Mouse (Mus musculus) stomach, postnatal 0 days (tissue): ENCODE measurements around the gene Hist2h3c1. TPM values are rescaled to one million over a fixed set of nuclear protein-coding genes. Genes with fewer than 3 reads are reported as not detected.
A peak's percentile ranks its signal among the peaks of the same experiment; 100 is the strongest.
"Not testable (repeated sequence)": the region's sequence is repeated elsewhere in the genome, so short reads cannot be mapped to it uniquely, and the experiment has no call there.

Experiments
- ATAC-seq: fragments of 200-750 bp; cut with Nextera tagmentation; 2 replicates; pipeline ENCODE4 v1.8.0; 2017; ENCODE audit not compliant: low FRiP score, low TSS enrichment
- DNase-seq: peaks from one replicate; pipeline ENCODE4 v3.0.0-alpha.2; 2016; ENCODE audit warnings: low spot score
- H3K27ac ChIP-seq: fragments of 300-500 bp; sonication (generic); replicated peaks from 2 replicates; pipeline ENCODE4 v1.5.1; 2014; ENCODE audit warnings: mild to moderate bottlenecking, control low read depth
- H3K27me3 ChIP-seq: fragments of 300-500 bp; sonication (generic); 2 replicates; pipeline ENCODE4 v1.6.1; 2014; ENCODE audit warnings: low read length; ENCODE audit not compliant: control insufficient read depth, insufficient read depth
- H3K36me3 ChIP-seq: fragments of 300-500 bp; sonication (generic); 2 replicates; pipeline ENCODE4 v1.6.1; 2014; ENCODE audit warnings: low read length, mixed read lengths; ENCODE audit not compliant: control insufficient read depth, insufficient read depth
- H3K4me1 ChIP-seq: fragments of 300-500 bp; sonication (generic); replicated peaks from 2 replicates; pipeline ENCODE4 v1.6.1; 2014; ENCODE audit warnings: antibody characterized with exemption; ENCODE audit not compliant: control insufficient read depth, insufficient read depth
- H3K4me2 ChIP-seq: fragments of 300-500 bp; sonication (generic); replicated peaks from 2 replicates; pipeline ENCODE4 v1.6.1; 2014; ENCODE audit warnings: low read depth, mild to moderate bottlenecking, control low read depth, moderate library complexity
- H3K4me3 ChIP-seq: fragments of 300-500 bp; sonication (generic); 2 replicates; pipeline ENCODE4 v1.5.1; 2014; ENCODE audit warnings: low read depth, low read length, control low read depth
- H3K9ac ChIP-seq: fragments of 300-500 bp; sonication (generic); 2 replicates; pipeline ENCODE4 v1.6.1; 2014; ENCODE audit warnings: mild to moderate bottlenecking, low read length, control low read depth, mixed read lengths
- H3K9me3 ChIP-seq: fragments of 300-500 bp; sonication (generic); 2 replicates; pipeline ENCODE4 v1.6.1; 2016; ENCODE audit warnings: low read length; ENCODE audit not compliant: control insufficient read depth
- CTCF ChIP-seq: IDR thresholded peaks from 2 replicates; pipeline ENCODE4 v1.5.1; 2016; ENCODE audit warnings: antibody characterized with exemption, low read depth, mild to moderate bottlenecking, moderate library complexity
- EP300 ChIP-seq: optimal IDR thresholded peaks from 2 replicates; pipeline ENCODE3; 2016; ENCODE audit warnings: antibody characterized with exemption
- WGBS: fragments of 180-500 bp; shearing (Covaris S2); extraction: QIAGEN DNeasy Blood & Tissue Kit; methylation state at CpG from one replicate; pipeline ENCODE4 v1.1.7; 2014; 5-methylcytosine and 5-hydroxymethylcytosine counted together
- polyA plus RNA-seq: library from polyadenylated mRNA; unstranded; fragments of >200 nt; fragmentation: Nextera tagmentation; extraction: Ambion mirVana; gene quantifications from 2 replicates; pipeline ENCODE4 v1.2.1, GENCODE M21; 2015

Gene Hist2h3c1
- polyA plus RNA-seq, 1 experiment from 2014 or later: 1.2 TPM

GRCm38 (mm10) chr3:96237904-96238511, 8.5 kb upstream of the Hist2h3c1 start:
- Histone ChIP-seq H3K36me3 (no peaks in the 10 kb centered on the region), H3K9me3 (no peaks in the 10 kb centered on the region), H3K9ac (peak overlapping the region; percentile 43), H3K4me3 (peak overlapping the region; percentile 30), H3K27ac (peak overlapping the region; percentile 8; the same call in 1 of the 2 replicates), H3K27me3 (no peaks in the 10 kb centered on the region), H3K4me2 (peak overlapping the region; percentile 40), H3K4me1 (no peaks in the 10 kb centered on the region)
- WGBS: 1% methylated on average over 12 of the region's 12 CpGs
- no peak for DNase-seq
- no peak for ATAC-seq
- TF ChIP-seq CTCF (no peak), EP300 (no peak)

DNA sequence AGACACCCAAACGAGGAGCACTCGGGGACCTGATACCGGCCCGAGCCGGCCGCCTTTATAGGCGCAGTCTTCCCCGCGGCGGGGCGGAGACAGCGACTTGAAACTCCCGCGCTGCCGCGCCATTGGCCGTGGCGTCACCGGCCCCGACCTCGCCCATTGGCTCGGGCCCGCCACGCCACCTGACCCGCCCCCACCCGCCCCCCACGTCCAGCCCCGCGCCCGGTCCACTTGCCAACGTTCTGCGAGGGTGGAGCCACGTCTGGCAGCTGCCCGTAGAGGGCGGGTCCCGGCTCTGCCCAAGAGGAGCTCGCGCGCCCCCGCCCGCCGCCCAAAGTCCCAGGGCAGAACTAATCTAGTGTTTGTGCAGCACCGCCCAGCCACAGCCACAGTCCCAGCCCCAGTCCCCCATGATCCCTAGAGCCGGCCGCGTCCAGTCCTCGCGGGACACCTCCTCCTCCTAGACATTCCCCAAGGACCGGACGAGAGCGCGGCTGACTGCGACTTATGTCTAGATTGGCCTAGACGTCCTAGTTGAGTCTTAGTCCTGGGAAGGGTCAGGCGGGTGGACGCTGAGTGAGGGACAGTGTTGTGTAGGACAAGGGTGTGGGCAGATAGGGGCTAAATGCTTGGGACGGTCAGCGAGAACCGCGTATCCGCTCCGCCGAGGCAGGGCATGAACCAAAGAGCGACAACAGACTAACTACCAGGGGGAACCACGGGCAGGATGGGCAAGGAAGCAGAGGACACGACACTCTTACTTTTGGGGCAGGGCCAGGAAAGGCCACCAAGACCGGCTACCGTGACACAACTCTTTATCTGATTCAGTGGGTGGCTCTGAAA, 7.3 kb upstream of the Hist2h3c1 start, which contains the start of gene Hist2h3c2:
TSS of gene Hist2h3c2 (minus strand) at position 174 of the 840 bp plus-strand sequence.
- not testable (repeated sequence) for H3K36me3 ChIP-seq, H3K9me3 ChIP-seq, H3K4me1 ChIP-seq, DNase-seq, H3K27me3 ChIP-seq
- Histone ChIP-seq H3K4me2 (peak within 1 kb of the TSS; percentile 40), H3K9ac (peak within 1 kb of the TSS; percentile 43), H3K27ac (peak within 1 kb of the TSS; percentile 65; the same call in 1 of the 2 replicates), H3K4me3 (peak within 1 kb of the TSS; percentile 30)
- ATAC-seq: peak; percentile 94
- WGBS: 0% methylated on average over 6 of the region's 68 CpGs

- 0 out of 2 replicates have a peak within 1 kb of the TSS, but pooled peaks have one; percentile 35 for H3K9ac ChIP-seq
Observed at GRCm38 (mm10) chr3:96239949-96240798, 6.3 kb upstream of the Hist2h3c1 start, which contains the start of gene Hist2h2aa2. Gene Hist2h2aa2, minus strand, starts transcription at chr3:96240276.

GRCm38 (mm10) chr3:96240799-96241197, 5.7 kb upstream of the Hist2h3c1 start:
- H3K27me3 ChIP-seq: no peaks in the 10 kb centered on the region
- ATAC-seq (no peak), DNase-seq (no peak)
- no peaks in the 10 kb centered on the region for H3K36me3 ChIP-seq
- peak overlapping the region; percentile 30 for H3K4me2 ChIP-seq
- H3K4me3 ChIP-seq: peak overlapping the region; percentile 12
- 72% methylated on average over 9 of the region's 9 CpGs for WGBS
- 0 out of 2 replicates have a peak overlapping the region, but pooled peaks have one; percentile 35 for H3K9ac ChIP-seq
- no peaks in the 10 kb centered on the region for H3K9me3 ChIP-seq
- peak overlapping the region; percentile 59 for H3K27ac ChIP-seq
- TF ChIP-seq EP300 (no peak), CTCF (no peak)
- 0 out of 2 replicates have a peak, but pooled peaks cover 3% of the 10 kb centered on the region for H3K4me1 ChIP-seq

More at GRCm38 (mm10) chr3:96239949-96240798, 6.3 kb upstream of the Hist2h3c1 start, which contains the start of gene Hist2h2aa2:
- H3K27me3 ChIP-seq, H3K9me3 ChIP-seq, H3K36me3 ChIP-seq, H3K4me1 ChIP-seq: not testable (repeated sequence)
- ATAC-seq (peak; percentile 87), DNase-seq (peak; percentile 76)
- Histone ChIP-seq H3K27ac (peak within 1 kb of the TSS; percentile 65), H3K4me2 (peak within 1 kb of the TSS; percentile 30), H3K4me3 (peak within 1 kb of the TSS; percentile 27)
- 5% methylated on average over 19 of the region's 85 CpGs for WGBS

GRCm38 (mm10) chr3:96243921-96244572, 2.4 kb upstream of the Hist2h3c1 start:
- TF ChIP-seq EP300 (no peak), CTCF (no peak)
- Histone ChIP-seq H3K4me1 (0 out of 2 replicates have a peak, but pooled peaks cover 3% of the 10 kb centered on the region), H3K36me3 (no peaks in the 10 kb centered on the region), H3K4me3 (peak overlapping the region; percentile 46; the same call in 1 of the 2 replicates), H3K4me2 (peak overlapping the region; percentile 56), H3K27me3 (no peaks in the 10 kb centered on the region), H3K9me3 (no peaks in the 10 kb centered on the region), H3K9ac (peak overlapping the region; percentile 65), H3K27ac (peak overlapping the region; percentile 92)
- DNase-seq (no peak), ATAC-seq (no peak)
- WGBS: 69% methylated on average over 7 of the region's 7 CpGs

GRCm38 (mm10) chr3:96245003-96245886, 1.2 kb upstream of the Hist2h3c1 start, which contains the start of gene Hist2h2aa1:
Gene Hist2h2aa1, plus strand, starts transcription at chr3:96245497.
- WGBS: 0% methylated on average over 25 of the region's 88 CpGs
- H3K4me2 ChIP-seq: peak within 1 kb of the TSS; percentile 56
- ATAC-seq (peak; percentile 90), DNase-seq (peak; percentile 81)
- not testable (repeated sequence) for H3K9me3 ChIP-seq, H3K27me3 ChIP-seq, H3K4me1 ChIP-seq, H3K36me3 ChIP-seq
- peak within 1 kb of the TSS; percentile 65 for H3K9ac ChIP-seq
- H3K27ac ChIP-seq: peak within 1 kb of the TSS; percentile 92
- peak within 1 kb of the TSS; percentile 46 for H3K4me3 ChIP-seq

DNA sequence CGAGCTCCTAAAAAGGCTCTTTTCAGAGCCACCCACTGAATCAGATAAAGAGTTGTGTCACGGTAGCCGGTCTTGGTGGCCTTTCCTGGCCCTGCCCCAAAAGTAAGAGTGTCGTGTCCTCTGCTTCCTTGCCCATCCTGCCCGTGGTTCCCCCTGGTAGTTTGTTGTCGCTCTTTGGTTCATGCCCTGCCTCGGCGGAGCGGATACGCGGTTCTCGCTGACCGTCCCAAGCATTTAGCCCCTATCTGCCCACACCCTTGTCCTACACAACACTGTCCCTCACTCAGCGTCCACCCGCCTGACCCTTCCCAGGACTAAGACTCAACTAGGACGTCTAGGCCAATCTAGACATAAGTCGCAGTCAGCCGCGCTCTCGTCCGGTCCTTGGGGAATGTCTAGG, 467 bp upstream of the Hist2h3c1 start:
- not testable (repeated sequence) for H3K9me3 ChIP-seq, H3K4me2 ChIP-seq, DNase-seq, H3K4me1 ChIP-seq, H3K9ac ChIP-seq, H3K36me3 ChIP-seq, ATAC-seq, H3K27me3 ChIP-seq, H3K27ac ChIP-seq
- peak overlapping the region; percentile 21; the same call in 1 of the 2 replicates for H3K4me3 ChIP-seq
- whole genome bisulfite sequencing: 0% methylated on average over 10 of the region's 21 CpGs
